Mouse (Mus musculus) heart, embryonic 12.5 days (tissue): ENCODE measurements around the gene Acot11. TPM values are rescaled to one million over a fixed set of nuclear protein-coding genes. Genes with fewer than 3 reads are reported as not detected.
A peak's percentile ranks its signal among the peaks of the same experiment; 100 is the strongest.

ENCODE experiments used
- ATAC-seq: fragments of 200-750 bp; cut with Nextera tagmentation; 2 replicates; pipeline ENCODE4 v1.8.0; 2017; ENCODE audit warnings: moderate TSS enrichment, moderate library complexity; ENCODE audit not compliant: insufficient number of reproducible peaks, low FRiP score
- H3K27ac ChIP-seq: fragments of 300-500 bp; sonication (generic); 2 replicates; pipeline ENCODE4 v1.5.1; 2016; ENCODE audit warnings: mild to moderate bottlenecking, moderate library complexity; ENCODE audit not compliant: poor library complexity, severe bottlenecking
- H3K27me3 ChIP-seq: fragments of 300-500 bp; sonication (generic); replicated peaks from 2 replicates; pipeline ENCODE4 v1.6.1; 2016; ENCODE audit warnings: mild to moderate bottlenecking, moderate library complexity
- H3K36me3 ChIP-seq: fragments of 300-500 bp; sonication (generic); 2 replicates; pipeline ENCODE4 v1.6.1; 2016; ENCODE audit warnings: mild to moderate bottlenecking, moderate library complexity
- H3K4me1 ChIP-seq: fragments of 300-500 bp; sonication (generic); replicated peaks from 2 replicates; pipeline ENCODE4 v1.6.1; 2016; ENCODE audit warnings: mild to moderate bottlenecking
- H3K4me2 ChIP-seq: fragments of 300-500 bp; sonication (generic); 2 replicates; pipeline ENCODE4 v1.6.1; 2016; ENCODE audit warnings: mild to moderate bottlenecking, moderate library complexity
- H3K4me3 ChIP-seq: fragments of 300-500 bp; sonication (generic); 2 replicates; pipeline ENCODE4 v1.5.1; 2016; ENCODE audit warnings: mild to moderate bottlenecking
- H3K9ac ChIP-seq: fragments of 300-500 bp; sonication (generic); 2 replicates; pipeline ENCODE4 v1.6.1; 2016; ENCODE audit warnings: mild to moderate bottlenecking, moderate library complexity
- H3K9me3 ChIP-seq: fragments of 300-500 bp; sonication (generic); replicated peaks from 2 replicates; pipeline ENCODE4 v1.6.1; 2016; ENCODE audit warnings: mild to moderate bottlenecking, moderate library complexity
- WGBS: fragments of 180-500 bp; shearing (Covaris S2); methylation state at CpG from one replicate; pipeline ENCODE4 v1.1.7; 2016; 5-methylcytosine and 5-hydroxymethylcytosine counted together
- polyA plus RNA-seq: library from polyadenylated mRNA; unstranded; fragments of >200 nt; fragmentation: Nextera tagmentation; extraction: Ambion mirVana; gene quantifications from 2 replicates; pipeline ENCODE4 v1.2.1, GENCODE M21; 2016

Acot11 gene
- polyA plus RNA-seq, 1 experiment from 2014 or later: 5.6 TPM

DNA sequence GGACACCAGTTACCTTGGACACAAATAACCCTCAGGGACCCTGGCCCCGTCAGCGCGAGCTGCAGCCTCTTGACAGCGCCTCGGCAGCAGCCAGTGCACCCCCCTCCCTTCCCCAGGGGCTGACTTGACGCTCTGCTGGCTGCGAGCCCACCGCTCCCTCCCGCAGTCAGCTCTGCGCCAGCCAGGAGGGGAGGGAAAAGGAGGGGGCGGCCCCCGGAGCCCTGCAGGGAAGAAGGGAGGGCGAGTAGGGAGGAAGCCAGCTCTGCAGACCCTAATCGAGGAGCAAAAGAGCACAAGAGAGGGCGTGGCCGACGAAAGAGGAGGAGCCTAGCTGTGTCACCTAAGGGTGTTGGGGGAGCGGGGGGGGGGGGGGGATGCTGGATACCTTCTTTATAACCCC, 33.2 kb upstream of the Acot11 start:
- H3K9me3 ChIP-seq: no peaks in the 10 kb centered on the region
- H3K4me2 ChIP-seq: peak overlapping the region; percentile 90
- 2% methylated on average over 15 of the region's 18 CpGs for WGBS
- H3K27me3 ChIP-seq: no peaks in the 10 kb centered on the region
- ATAC-seq: peak; percentile 61
- peak overlapping the region; percentile 48 for H3K9ac ChIP-seq
- no peak overlapping the region for H3K27ac ChIP-seq
- H3K4me1 ChIP-seq: peaks cover 35% of the 10 kb centered on the region
- no peaks in the 10 kb centered on the region for H3K36me3 ChIP-seq
- H3K4me3 ChIP-seq: peak overlapping the region; percentile 32

DNA sequence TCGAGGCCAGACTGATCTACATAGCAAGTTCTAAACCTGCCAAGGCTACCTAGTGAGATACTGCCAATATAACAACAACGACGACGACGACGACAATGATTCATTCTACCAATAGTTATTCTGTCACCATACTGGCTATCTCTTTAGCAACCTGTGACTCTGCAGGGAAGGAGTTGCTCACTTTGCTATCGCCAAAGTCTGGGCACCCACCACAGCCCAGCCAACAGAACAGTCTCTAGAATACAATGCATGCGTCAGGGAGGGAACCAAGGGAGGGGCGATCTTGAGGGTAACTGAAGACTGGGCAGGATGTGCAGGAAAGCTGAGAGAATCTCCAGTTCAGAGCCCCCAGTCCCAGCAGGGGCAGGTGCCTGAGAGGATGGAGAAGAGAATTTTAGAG, 32.6 kb upstream of the Acot11 start:
- H3K27ac ChIP-seq: no peak overlapping the region
- H3K4me3 ChIP-seq: peak overlapping the region; percentile 32
- H3K36me3 ChIP-seq: no peaks in the 10 kb centered on the region
- no peaks in the 10 kb centered on the region for H3K9me3 ChIP-seq
- no peaks in the 10 kb centered on the region for H3K27me3 ChIP-seq
- WGBS: 5% methylated on average over 9 of the region's 9 CpGs
- peak overlapping the region; percentile 48 for H3K9ac ChIP-seq
- no peak for ATAC-seq
- peaks cover 35% of the 10 kb centered on the region for H3K4me1 ChIP-seq
- H3K4me2 ChIP-seq: peak overlapping the region; percentile 90

DNA sequence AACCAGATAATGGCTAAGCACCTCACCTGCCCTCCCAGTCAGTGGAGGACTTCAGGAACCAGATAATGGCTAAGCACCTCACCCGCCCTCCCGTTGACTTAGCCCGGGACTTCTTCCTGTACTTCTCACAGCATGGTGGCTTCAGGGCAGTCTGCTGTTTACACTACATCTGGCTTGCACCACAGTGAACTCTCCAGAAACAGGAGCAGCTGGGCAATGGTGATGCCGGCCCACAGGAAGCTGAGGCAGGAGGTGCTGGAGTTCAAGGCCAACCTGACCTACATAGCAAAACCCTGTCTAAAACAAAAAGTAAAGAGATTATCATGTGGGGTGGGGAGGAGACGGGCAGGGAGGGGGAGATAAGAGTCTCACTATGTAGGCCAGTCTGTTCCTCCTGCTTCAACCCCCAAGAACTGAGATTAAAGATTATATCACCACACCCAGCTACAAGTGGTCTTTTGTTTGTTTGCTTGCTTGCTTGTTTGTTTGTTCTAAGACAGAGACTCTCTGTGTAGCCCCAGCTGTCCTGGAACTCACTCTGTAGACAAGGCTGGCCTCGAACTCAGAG, 25.8 kb upstream of the Acot11 start:
- no peak overlapping the region for H3K4me2 ChIP-seq
- no peaks in the 10 kb centered on the region for H3K9me3 ChIP-seq
- 45% methylated on average over 6 of the region's 6 CpGs for WGBS
- peaks cover 14% of the 10 kb centered on the region for H3K4me1 ChIP-seq
- H3K27me3 ChIP-seq: peaks cover 10% of the 10 kb centered on the region; the same call in 1 of the 2 replicates
- no peak overlapping the region for H3K27ac ChIP-seq
- H3K36me3 ChIP-seq: no peaks in the 10 kb centered on the region
- no peak for ATAC-seq
- no peak overlapping the region for H3K9ac ChIP-seq
- H3K4me3 ChIP-seq: no peak overlapping the region

DNA sequence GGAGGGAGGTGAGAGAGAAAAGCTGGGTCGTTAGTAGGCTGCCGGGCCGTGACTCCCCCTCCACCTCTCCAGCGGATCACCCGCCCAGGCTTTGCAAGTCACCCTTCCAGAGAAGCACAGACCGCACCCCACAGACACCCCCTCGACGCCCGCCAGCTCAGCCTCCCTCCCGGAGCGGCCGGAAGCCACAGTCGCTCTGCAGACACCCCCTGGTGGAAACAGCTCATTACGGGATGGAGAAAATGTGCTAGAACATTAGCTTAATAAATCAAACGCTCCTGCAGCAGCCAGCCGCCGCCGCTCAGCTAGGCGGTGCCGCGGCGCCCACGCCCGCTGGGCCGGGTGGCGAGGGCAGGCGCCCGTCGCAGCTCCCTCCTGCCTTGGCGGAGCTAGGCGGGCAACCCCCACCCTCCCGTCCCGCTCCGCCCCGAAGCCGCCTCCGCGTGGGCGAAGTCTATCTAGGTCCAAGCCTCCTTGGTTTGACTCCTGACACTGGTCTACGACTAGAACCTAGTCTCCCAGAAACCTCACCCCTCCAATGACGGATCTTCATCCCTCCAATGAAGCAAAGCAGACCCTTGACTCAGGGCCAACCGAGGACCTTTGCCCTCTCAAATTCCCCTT, 23.1 kb upstream of the Acot11 start:
- Histone ChIP-seq H3K4me1 (peaks cover 14% of the 10 kb centered on the region), H3K4me3 (peak overlapping the region; percentile 49), H3K9ac (peak overlapping the region; percentile 50), H3K4me2 (peak overlapping the region; percentile 75), H3K27ac (no peak overlapping the region), H3K9me3 (no peaks in the 10 kb centered on the region), H3K27me3 (peaks cover 14% of the 10 kb centered on the region; the same call in 1 of the 2 replicates), H3K36me3 (no peaks in the 10 kb centered on the region)
- ATAC-seq: peak; percentile 70
- WGBS: under 1% methylated on average over 42 of the region's 42 CpGs

DNA sequence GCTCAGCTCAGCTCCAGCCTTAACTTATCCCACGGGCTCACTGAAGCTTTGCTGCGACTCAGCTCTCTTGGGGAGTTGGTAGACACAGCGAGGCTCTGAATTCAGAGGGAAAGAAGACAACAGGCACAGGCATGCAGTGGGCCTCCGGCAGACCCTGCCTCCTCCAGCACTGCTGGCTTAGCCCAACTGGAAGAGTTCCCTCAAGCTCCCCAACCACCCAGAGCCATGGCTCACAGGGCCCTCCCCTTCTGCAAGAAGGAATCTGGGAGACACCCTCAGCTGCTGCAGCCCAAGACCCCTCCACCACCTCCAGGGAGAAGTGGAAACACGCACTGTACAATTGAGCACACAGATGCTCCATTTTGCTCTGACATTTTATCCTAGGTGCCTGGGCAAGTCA, 20.4 kb upstream of the Acot11 start:
- ATAC-seq: no peak
- peaks cover 14% of the 10 kb centered on the region for H3K4me1 ChIP-seq
- peaks cover 14% of the 10 kb centered on the region; the same call in 1 of the 2 replicates for H3K27me3 ChIP-seq
- H3K27ac ChIP-seq: no peak overlapping the region
- H3K4me2 ChIP-seq: no peak overlapping the region
- WGBS: 63% methylated on average over 5 of the region's 5 CpGs
- no peak overlapping the region for H3K9ac ChIP-seq
- no peaks in the 10 kb centered on the region for H3K9me3 ChIP-seq
- no peak overlapping the region for H3K4me3 ChIP-seq
- H3K36me3 ChIP-seq: no peaks in the 10 kb centered on the region

DNA sequence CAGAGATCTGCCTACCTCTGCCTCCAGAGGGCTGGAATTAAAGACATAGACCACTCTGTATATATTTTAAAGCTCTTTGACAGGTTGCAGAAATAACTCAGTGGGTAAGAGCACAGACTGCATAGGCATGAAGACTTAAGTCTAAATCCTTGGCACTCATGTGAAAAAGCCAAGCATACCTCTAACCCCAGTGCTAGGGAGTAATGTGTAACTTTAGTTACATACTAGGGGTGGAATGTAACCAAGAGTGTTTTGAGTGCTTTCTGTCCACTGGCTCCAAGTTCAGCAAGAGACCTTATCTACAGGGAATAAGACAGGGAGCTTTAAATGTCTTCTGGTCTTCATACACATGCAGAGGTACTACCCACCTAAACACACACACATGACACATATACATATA, 14.6 kb upstream of the Acot11 start:
- H3K27ac ChIP-seq: no peak overlapping the region
- H3K4me1 ChIP-seq: no peaks in the 10 kb centered on the region
- peaks cover 5% of the 10 kb centered on the region; the same call in 1 of the 2 replicates for H3K27me3 ChIP-seq
- no peaks in the 10 kb centered on the region for H3K9me3 ChIP-seq
- no peak overlapping the region for H3K9ac ChIP-seq
- no peaks in the 10 kb centered on the region for H3K36me3 ChIP-seq
- no peak for ATAC-seq
- no peak overlapping the region for H3K4me3 ChIP-seq
- no peak overlapping the region for H3K4me2 ChIP-seq

DNA sequence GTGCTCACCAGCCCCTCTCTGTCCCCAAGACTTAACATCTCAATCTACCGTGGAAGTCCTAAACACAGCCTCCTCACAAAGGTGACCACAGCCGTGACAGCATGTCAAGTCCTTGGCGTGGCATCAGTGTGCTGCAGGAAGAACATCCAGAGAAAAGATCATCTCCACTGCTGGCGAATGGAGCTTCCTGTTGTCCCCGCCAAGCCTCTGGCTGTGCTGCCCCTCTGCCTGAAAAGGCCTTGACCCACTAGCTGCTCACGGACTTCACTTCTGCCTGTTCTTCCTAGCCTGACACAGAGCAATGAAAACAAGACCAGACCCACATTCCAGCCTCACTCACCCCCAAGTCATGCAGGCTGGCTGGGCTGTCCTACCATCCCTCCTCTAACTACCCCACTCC, 13.5 kb upstream of the Acot11 start:
- H3K4me3 ChIP-seq: no peak overlapping the region
- no peak overlapping the region for H3K4me2 ChIP-seq
- no peaks in the 10 kb centered on the region for H3K36me3 ChIP-seq
- H3K9me3 ChIP-seq: no peaks in the 10 kb centered on the region
- H3K27ac ChIP-seq: no peak overlapping the region
- WGBS: 67% methylated on average over 6 of the region's 6 CpGs
- no peaks in the 10 kb centered on the region for H3K4me1 ChIP-seq
- no peak for ATAC-seq
- H3K27me3 ChIP-seq: peaks cover 5% of the 10 kb centered on the region; the same call in 1 of the 2 replicates
- no peak overlapping the region for H3K9ac ChIP-seq

DNA sequence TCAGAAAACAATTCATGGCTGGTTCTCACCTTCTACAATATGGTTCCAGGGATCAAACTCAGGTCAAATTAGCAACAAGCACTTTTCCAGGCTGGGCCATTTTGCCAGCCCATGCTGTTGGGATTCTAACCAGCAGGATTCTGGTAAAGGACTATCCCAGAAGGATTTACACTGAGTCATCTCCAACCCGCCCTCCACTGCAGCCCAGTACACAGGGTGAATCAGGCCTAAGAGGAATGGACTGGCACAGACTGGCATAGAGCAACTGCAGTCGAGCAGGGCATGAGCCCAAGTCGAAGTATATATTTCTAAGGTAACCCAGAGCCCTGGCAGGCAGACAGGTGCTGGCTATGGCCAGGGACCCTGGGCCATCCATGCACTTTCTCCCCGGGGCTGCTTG, 12.2 kb upstream of the Acot11 start:
- Histone ChIP-seq H3K4me2 (no peak overlapping the region), H3K27ac (no peak overlapping the region), H3K9me3 (no peaks in the 10 kb centered on the region), H3K36me3 (no peaks in the 10 kb centered on the region), H3K4me3 (no peak overlapping the region), H3K27me3 (0 out of 2 replicates have a peak, but pooled peaks cover 5% of the 10 kb centered on the region), H3K4me1 (no peaks in the 10 kb centered on the region), H3K9ac (no peak overlapping the region)
- WGBS: 80% methylated on average over 4 of the region's 4 CpGs
- ATAC-seq: no peak

DNA sequence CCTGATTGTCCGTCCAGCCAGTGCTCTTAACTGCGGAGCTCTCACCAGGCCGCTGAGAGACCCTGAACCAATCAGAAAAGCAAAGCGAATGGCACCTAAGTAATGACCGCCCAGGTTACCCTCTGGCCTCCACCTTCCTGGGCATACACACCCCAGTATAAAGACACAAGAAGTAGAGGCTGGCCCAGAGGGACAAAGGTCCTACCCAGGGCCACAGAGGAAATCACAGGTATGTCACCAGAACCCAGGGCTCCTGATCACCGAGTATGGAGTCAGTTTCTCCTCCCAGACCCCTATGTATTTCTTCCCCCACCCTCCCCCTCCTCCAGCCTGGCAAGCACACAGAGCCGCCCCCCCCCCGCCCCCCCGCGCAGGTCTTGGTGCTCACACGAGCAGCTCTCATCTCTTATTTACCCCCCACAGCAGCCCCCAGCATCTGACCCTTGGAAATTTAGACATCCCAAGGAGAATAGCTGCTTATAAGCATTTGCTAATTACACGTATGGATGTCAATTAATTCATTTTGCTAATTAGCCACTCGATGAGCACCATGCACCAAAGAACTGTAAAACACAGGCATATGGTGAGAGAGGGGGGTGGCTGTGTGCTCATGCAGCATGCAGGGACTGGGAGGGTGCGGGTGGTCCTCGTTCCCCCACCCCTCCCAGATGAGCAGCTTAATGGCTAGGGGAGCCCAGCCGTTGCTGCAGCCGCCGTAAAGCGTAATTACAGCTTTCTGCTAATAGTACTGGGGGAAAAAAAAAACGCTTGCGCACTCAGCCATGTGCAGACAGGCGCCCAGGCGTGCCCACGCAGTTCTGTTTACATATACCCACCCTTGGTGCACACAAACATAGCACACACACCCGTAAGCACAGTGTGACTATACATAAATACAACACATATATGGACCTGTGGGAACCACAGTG, 10.9 kb upstream of the Acot11 start:
- 0 out of 2 replicates have a peak, but pooled peaks cover 5% of the 10 kb centered on the region for H3K27me3 ChIP-seq
- H3K9ac ChIP-seq: no peak overlapping the region
- H3K27ac ChIP-seq: no peak overlapping the region
- no peak overlapping the region for H3K4me3 ChIP-seq
- no peaks in the 10 kb centered on the region for H3K36me3 ChIP-seq
- no peak for ATAC-seq
- H3K9me3 ChIP-seq: no peaks in the 10 kb centered on the region
- no peak overlapping the region for H3K4me2 ChIP-seq
- 75% methylated on average over 23 of the region's 25 CpGs for WGBS
- H3K4me1 ChIP-seq: no peaks in the 10 kb centered on the region

DNA sequence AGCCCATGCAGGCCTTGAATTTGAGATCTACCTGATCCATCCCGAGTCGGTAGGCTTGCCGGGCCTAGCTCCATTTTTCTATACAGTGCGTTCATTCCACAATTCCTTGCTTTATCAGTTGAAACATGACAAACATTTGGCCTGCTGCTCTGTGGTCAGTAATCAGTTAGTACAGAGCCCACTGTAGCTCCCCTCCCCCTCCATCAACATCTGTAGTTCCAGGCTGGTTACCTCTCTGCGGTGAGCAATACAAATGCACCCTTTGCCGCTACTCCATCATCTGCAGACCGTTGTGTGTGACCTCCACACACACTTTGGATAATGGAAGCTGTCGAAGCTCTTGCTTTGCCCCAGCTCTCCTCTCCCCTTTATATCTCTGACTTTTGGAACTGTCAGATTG, 6.4 kb upstream of the Acot11 start:
- Histone ChIP-seq H3K27ac (no peak overlapping the region), H3K9ac (no peak overlapping the region), H3K9me3 (peaks cover 5% of the 10 kb centered on the region), H3K27me3 (no peaks in the 10 kb centered on the region), H3K4me2 (no peak overlapping the region), H3K36me3 (no peaks in the 10 kb centered on the region), H3K4me3 (no peak overlapping the region), H3K4me1 (no peaks in the 10 kb centered on the region)
- no peak for ATAC-seq
- 82% methylated on average over 8 of the region's 8 CpGs for WGBS

DNA sequence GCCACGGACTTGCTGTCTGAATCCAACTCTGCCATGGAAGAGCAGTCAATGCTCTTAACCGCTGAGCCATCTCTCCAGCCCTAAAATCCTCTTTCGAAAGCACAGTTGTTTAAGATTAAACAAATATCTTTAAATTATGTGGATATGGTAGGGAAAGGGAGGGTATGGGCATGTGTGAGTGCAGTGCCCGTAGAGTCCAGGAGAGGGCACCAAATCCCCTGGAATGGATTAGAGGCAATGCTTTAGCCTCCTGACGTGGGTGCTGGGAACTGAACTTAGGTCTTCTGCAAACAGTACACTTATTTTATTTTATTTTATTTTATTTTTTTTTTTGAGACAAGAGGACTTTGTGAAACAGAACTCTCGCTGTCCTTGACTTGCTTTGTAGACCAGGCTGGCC, 5.2 kb upstream of the Acot11 start:
- Histone ChIP-seq H3K9me3 (peaks cover 5% of the 10 kb centered on the region), H3K4me2 (no peak overlapping the region), H3K27me3 (no peaks in the 10 kb centered on the region), H3K4me1 (peaks cover 4% of the 10 kb centered on the region), H3K36me3 (no peaks in the 10 kb centered on the region), H3K27ac (no peak overlapping the region), H3K4me3 (no peak overlapping the region), H3K9ac (no peak overlapping the region)
- ATAC-seq: no peak
- 87% methylated on average over 6 of the region's 6 CpGs for WGBS
